Mouse (Mus musculus) heart, embryonic 16.5 days (tissue): ENCODE results near the gene Foxp1. TPM values are rescaled to one million over a fixed set of nuclear protein-coding genes. Genes with fewer than 3 reads are reported as not detected.

ENCODE experiments used
- ATAC-seq: fragments of 200-750 bp; cut with Nextera tagmentation; replicated peaks from 2 replicates; pipeline ENCODE4 v1.8.0; 2017; ENCODE audit warnings: moderate number of reproducible peaks; ENCODE audit not compliant: insufficient read depth, low FRiP score; ENCODE audit errors: extremely low read depth
- H3K27ac ChIP-seq: fragments of 300-500 bp; sonication (generic); 2 replicates; pipeline ENCODE4 v1.5.1; 2014; ENCODE audit warnings: mild to moderate bottlenecking, low read length, control low read depth, moderate library complexity
- H3K27me3 ChIP-seq: fragments of 300-500 bp; sonication (generic); 2 replicates; pipeline ENCODE4 v1.6.1; 2014; ENCODE audit warnings: low read length, mixed read lengths; ENCODE audit not compliant: control insufficient read depth, insufficient read depth
- H3K36me3 ChIP-seq: fragments of 300-500 bp; sonication (generic); 2 replicates; pipeline ENCODE4 v1.6.1; 2014; ENCODE audit not compliant: control insufficient read depth, insufficient read depth
- H3K4me1 ChIP-seq: fragments of 300-500 bp; sonication (generic); 2 replicates; pipeline ENCODE4 v1.6.1; 2014; ENCODE audit warnings: low read length, mixed read lengths; ENCODE audit not compliant: control insufficient read depth, insufficient read depth
- H3K4me2 ChIP-seq: fragments of 300-500 bp; sonication (generic); 2 replicates; pipeline ENCODE4 v1.6.1; 2014; ENCODE audit warnings: low read depth, mild to moderate bottlenecking, control low read depth, low read length
- H3K4me3 ChIP-seq: fragments of 300-500 bp; sonication (generic); 2 replicates; pipeline ENCODE4 v1.5.1; 2014; ENCODE audit warnings: mild to moderate bottlenecking, control low read depth, low read length
- H3K9ac ChIP-seq: fragments of 300-500 bp; sonication (generic); 2 replicates; pipeline ENCODE4 v1.6.1; 2014; ENCODE audit warnings: low read length, control low read depth
- H3K9me3 ChIP-seq: fragments of 300-500 bp; sonication (generic); replicated peaks from 2 replicates; pipeline ENCODE4 v1.6.1; 2016; ENCODE audit warnings: low read length; ENCODE audit not compliant: control insufficient read depth
- WGBS: fragments of 180-500 bp; shearing (Covaris S2); extraction: QIAGEN DNeasy Blood & Tissue Kit; methylation state at CpG from one replicate; pipeline ENCODE4 v1.1.7; 2014; 5-methylcytosine and 5-hydroxymethylcytosine counted together
- polyA plus RNA-seq: library from polyadenylated mRNA; unstranded; fragments of >200 nt; fragmentation: Nextera tagmentation; extraction: Ambion mirVana; gene quantifications from 2 replicates; pipeline ENCODE4 v1.2.1, GENCODE M21; 2015

Foxp1 gene
- polyA plus RNA-seq, 1 experiment from 2014 or later, result 59.0 TPM

DNA sequence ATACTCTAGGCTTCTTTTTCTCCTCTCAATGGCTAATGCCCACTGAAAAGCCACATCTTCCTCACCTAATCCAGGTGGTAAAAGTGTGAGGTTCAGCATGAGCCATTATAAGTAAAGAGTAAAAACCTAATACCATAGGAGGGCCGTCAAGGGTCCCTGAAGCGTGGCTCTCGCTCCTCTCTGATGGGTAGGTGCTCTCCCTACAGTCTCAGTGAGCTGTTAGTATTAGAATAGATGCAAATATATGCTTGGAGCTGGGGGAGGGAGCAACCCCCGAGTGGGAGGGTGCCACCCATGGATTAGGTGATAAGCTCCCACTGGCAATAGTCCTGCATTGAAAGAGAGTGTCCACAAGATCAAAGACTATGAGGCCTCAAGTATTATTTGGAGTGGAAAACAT, 527.6 kb downstream of the Foxp1 start:
- Histone ChIP-seq H3K36me3 (0 out of 2 replicates have a peak, but pooled peaks cover 3% of the 10 kb centered on the region), H3K27ac (peak overlapping the region; percentile 62; the same call in 1 of the 2 replicates), H3K9ac (no peak overlapping the region), H3K4me1 (peaks cover 52% of the 10 kb centered on the region), H3K9me3 (no peaks in the 10 kb centered on the region), H3K4me3 (no peak overlapping the region), H3K4me2 (no peak overlapping the region), H3K27me3 (no peaks in the 10 kb centered on the region)
- no peak for ATAC-seq
- 81% methylated on average over 4 of the region's 4 CpGs for WGBS

DNA sequence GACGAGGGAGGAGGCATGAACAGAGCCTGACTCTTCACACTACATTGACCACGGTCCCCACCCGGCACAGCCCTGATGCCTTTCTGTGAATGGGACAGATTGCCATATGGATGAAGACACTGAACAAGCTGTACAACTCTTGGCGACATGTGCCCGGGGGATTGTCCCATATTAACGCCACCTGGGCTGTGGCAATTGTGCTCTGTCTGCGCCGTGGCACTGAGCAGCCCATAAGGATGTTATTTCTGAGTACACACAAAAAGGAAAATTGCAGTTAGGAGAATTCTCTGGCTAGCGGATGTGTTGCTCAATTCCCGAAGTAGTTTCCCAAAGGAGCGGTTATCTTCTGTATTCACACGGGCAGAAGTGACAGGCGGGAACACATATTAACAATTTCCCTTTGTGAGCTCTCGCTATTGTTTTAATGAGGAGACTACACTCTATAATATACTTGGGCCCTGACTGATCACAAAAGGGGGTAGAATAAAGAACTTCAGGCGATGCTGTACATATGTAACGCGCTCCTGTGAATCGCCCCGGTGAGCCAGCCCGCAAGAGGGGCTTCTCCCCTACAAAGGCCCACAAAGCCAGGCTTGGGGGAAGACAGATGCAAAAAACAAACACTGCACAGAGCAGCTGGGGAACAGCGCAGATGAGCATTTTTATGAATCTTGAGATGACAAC, 528.3 kb downstream of the Foxp1 start:
- Histone ChIP-seq H3K4me2 (no peak overlapping the region; the same call in 1 of the 2 replicates), H3K4me1 (peaks cover 52% of the 10 kb centered on the region), H3K9me3 (no peaks in the 10 kb centered on the region), H3K4me3 (no peak overlapping the region), H3K9ac (no peak overlapping the region), H3K27me3 (no peaks in the 10 kb centered on the region), H3K27ac (peak overlapping the region; percentile 62), H3K36me3 (0 out of 2 replicates have a peak, but pooled peaks cover 3% of the 10 kb centered on the region)
- ATAC-seq, result no peak
- WGBS, result 76% methylated on average over 21 of the region's 21 CpGs

DNA sequence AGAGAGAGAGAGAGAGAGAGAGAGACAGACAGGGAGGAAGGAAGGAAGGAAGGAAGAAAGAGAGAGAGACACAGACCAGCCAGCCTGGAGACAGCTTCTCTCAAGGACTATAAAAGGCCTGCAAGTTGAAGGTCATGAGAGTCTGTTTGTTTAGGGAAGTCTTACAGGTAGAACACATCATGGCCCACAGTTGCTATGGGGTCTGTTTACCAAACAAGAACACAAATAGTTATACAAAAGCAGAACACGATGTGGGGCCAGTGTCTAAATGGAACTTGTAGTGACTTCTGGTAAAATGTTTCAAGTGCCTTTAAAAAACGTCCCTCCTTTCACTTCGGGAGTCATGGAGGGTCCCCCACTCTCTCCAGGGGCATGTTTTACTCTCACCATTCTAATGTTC, 529.3 kb downstream of the Foxp1 start:
- WGBS, result 32% methylated on average over 3 of the region's 3 CpGs
- H3K27me3 ChIP-seq, result no peaks in the 10 kb centered on the region
- no peaks in the 10 kb centered on the region for H3K9me3 ChIP-seq
- H3K9ac ChIP-seq, result 0 out of 2 replicates have a peak overlapping the region, but pooled peaks have one; percentile 17
- peak overlapping the region; percentile 69 for H3K27ac ChIP-seq
- H3K4me3 ChIP-seq, result no peak overlapping the region
- H3K4me2 ChIP-seq, result peak overlapping the region; percentile 11; the same call in 1 of the 2 replicates
- H3K4me1 ChIP-seq, result peaks cover 48% of the 10 kb centered on the region
- 0 out of 2 replicates have a peak, but pooled peaks cover 3% of the 10 kb centered on the region for H3K36me3 ChIP-seq
- ATAC-seq, result no peak

DNA sequence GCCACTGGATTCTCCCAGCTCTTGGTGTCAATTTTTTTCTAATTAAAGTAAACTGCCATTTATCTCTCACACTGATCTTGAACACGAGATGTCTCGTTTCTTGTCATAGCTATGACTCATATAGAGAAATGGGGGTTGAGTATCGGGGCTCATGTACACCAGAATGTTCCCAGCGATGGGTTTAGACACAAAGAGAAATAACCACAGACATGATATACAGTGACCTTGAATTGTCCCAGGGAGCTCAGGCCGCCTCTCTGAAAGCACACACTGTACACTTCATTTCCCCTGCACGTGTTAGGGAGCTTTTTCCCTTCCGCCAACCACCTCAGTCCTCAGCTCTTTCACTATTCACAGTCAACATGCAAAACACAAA, 529.8 kb downstream of the Foxp1 start:
- ATAC-seq, result peak; percentile 39; the same call in 1 of the 2 replicates
- 0 out of 2 replicates have a peak overlapping the region, but pooled peaks have one; percentile 17 for H3K9ac ChIP-seq
- 0 out of 2 replicates have a peak, but pooled peaks cover 3% of the 10 kb centered on the region for H3K36me3 ChIP-seq
- H3K4me3 ChIP-seq, result no peak overlapping the region
- peaks cover 44% of the 10 kb centered on the region for H3K4me1 ChIP-seq
- H3K4me2 ChIP-seq, result no peak overlapping the region
- 41% methylated on average over 7 of the region's 7 CpGs for WGBS
- H3K27ac ChIP-seq, result peak overlapping the region; percentile 69
- no peaks in the 10 kb centered on the region for H3K9me3 ChIP-seq
- no peaks in the 10 kb centered on the region for H3K27me3 ChIP-seq

DNA sequence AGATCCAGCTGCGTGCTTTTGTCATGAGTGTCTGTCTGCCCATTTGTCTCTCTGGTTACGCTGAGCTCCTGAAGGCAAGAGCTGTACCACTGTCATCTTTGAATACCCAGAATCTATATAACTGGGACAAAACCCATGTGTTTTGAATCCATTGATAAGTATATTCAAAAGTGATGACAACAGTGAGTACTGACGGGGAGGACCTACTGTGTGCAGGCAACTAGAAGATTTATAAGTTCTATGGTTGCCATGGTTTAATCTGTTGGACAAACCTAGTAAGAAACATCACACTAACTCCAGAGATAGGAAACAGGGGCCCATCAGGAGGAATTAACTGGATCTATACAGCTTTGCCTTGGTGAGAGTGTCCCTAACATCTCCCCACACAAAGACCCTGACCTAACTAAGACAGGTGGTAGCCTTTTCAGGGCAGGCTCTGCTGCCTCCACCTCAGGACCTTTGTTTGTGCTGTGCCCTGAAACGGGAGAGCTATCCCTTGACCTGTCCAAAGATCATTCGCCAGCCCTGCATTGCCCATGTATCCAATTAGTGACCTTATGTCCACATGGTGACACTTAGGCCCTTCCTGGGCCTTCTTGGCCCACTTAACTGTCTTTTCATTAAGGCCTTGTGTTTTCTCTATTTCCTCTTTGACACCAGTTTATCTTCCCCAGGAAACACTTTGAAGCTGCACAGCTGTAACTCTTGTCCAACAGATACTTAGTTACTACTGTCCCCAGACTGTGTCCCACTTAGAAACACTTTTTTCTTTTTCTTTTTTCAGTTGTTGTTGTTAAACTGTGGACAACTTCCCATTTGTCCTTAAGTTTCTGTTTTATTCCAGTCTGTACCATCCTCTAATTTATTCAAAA, 530.4 kb downstream of the Foxp1 start:
- 65% methylated on average over 5 of the region's 5 CpGs for WGBS
- Histone ChIP-seq H3K27me3 (no peaks in the 10 kb centered on the region), H3K4me1 (peaks cover 44% of the 10 kb centered on the region), H3K36me3 (0 out of 2 replicates have a peak, but pooled peaks cover 3% of the 10 kb centered on the region), H3K9ac (no peak overlapping the region), H3K4me2 (no peak overlapping the region), H3K27ac (no peak overlapping the region; the same call in 1 of the 2 replicates), H3K9me3 (no peaks in the 10 kb centered on the region), H3K4me3 (no peak overlapping the region)
- ATAC-seq, result no peak

DNA sequence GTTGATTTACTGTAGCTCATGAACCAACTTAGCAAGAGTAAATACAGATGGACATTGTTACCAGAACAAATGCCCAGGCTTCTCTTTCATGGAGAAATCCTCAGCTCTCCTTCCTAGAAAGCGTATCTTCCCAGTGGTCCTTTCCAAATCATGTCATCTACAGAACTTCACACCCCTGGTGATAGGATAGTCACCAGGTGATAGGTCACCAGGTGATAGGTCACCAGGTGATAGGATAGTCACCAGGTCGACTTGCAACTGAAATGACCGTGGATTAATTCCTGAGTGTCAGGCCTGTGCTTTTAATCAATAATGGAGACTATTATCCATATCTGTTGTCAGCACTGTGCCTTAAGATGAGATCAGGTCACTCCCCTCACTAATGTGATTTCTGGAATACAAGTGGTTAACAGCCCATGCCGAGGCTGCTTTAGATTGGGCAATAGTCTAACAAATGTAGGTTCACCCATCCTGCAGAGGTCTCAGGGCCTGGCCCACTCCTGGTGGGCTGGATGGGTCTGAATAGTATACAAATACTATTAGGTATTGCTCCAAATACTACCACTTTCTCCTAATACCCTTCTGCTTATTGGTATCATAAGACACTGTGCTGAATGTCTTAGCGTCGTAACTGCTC, 534.9 kb downstream of the Foxp1 start:
- ATAC-seq, result no peak
- no peak overlapping the region for H3K4me2 ChIP-seq
- WGBS, result 80% methylated on average over 6 of the region's 6 CpGs
- H3K27ac ChIP-seq, result no peak overlapping the region
- no peaks in the 10 kb centered on the region for H3K27me3 ChIP-seq
- 0 out of 2 replicates have a peak, but pooled peaks cover 3% of the 10 kb centered on the region for H3K36me3 ChIP-seq
- no peak overlapping the region for H3K9ac ChIP-seq
- H3K4me1 ChIP-seq, result peaks cover 22% of the 10 kb centered on the region
- H3K9me3 ChIP-seq, result no peaks in the 10 kb centered on the region
- H3K4me3 ChIP-seq, result no peak overlapping the region

DNA sequence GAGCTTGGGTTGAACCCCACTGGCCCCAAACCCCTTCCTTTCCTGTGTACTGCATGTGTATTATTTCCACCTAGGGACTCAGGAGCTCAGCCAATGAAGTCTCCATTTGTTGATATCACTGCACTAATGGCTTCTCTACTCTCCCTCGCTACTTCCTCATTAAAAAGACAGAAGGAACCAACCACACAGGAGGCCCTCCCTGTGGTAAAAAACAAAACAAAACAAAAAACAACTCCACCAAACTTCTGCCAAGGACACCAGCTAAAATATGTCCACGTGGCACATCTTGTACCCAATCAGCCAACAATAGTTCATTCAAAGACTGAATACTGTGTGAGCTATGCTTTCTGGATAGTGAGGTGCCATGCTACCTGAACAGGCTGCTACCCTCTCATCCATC, 537.1 kb downstream of the Foxp1 start:
- no peak for ATAC-seq
- WGBS, result 89% methylated on average over 2 of the region's 2 CpGs

DNA sequence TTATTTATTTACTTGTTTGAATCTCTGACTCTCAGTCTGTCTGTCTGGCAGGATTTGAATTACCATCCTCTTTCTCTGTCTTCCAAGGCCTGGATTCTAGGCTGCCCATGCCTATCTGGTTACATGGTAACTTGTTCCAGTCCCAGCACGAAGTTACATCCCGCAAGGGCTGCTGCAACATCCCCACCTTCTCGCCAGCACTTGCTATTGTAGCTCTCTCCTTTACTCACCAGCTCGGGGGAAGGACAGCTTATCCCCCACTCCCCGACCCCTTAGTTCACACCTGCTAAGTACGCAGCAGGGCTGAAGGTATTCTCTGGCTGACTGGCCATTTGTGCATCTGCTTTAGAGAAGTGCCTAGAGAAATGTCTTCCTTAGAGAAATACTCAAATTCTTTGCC, 537.9 kb downstream of the Foxp1 start:
- 75% methylated on average over 6 of the region's 6 CpGs for WGBS
- H3K4me3 ChIP-seq, result no peak overlapping the region
- H3K4me1 ChIP-seq, result peaks cover 18% of the 10 kb centered on the region
- ATAC-seq, result no peak
- no peak overlapping the region for H3K9ac ChIP-seq
- no peak overlapping the region for H3K4me2 ChIP-seq
- no peaks in the 10 kb centered on the region for H3K9me3 ChIP-seq
- no peak overlapping the region for H3K27ac ChIP-seq
- no peaks in the 10 kb centered on the region for H3K36me3 ChIP-seq
- no peaks in the 10 kb centered on the region for H3K27me3 ChIP-seq

More for the DNA sequence above, 537.1 kb downstream of the Foxp1 start:
- Histone ChIP-seq H3K9me3 (no peaks in the 10 kb centered on the region), H3K27ac (no peak overlapping the region), H3K9ac (no peak overlapping the region), H3K4me2 (no peak overlapping the region), H3K27me3 (no peaks in the 10 kb centered on the region), H3K36me3 (0 out of 2 replicates have a peak, but pooled peaks cover 3% of the 10 kb centered on the region), H3K4me3 (no peak overlapping the region), H3K4me1 (peaks cover 18% of the 10 kb centered on the region)
